Mouse (Mus musculus) myocyte (in vitro differentiated cells): ENCODE results near the gene Asb15. TPM values are rescaled to one million over a fixed set of nuclear protein-coding genes. Genes with fewer than 3 reads are reported as not detected.

ENCODE experiments used
- H3K27me3 ChIP-seq: one replicate; pipeline ENCODE4 v1.6.1; 2011; ENCODE audit not compliant: control insufficient read depth, insufficient read depth, insufficient read length
- H3K36me3 ChIP-seq: one replicate; pipeline ENCODE4 v1.6.1; 2011; ENCODE audit not compliant: control insufficient read depth, insufficient read depth
- H3K4me2 ChIP-seq: one replicate; pipeline ENCODE4 v1.6.1; 2011; ENCODE audit warnings: low read depth, control low read depth
- H3K4me3 ChIP-seq: one replicate; pipeline ENCODE4 v1.5.1; 2011; ENCODE audit warnings: mild to moderate bottlenecking, control low read depth, moderate library complexity
- H3K79me2 ChIP-seq: one replicate; pipeline ENCODE4 v1.6.1; 2011; ENCODE audit not compliant: control insufficient read depth, insufficient read depth
- H3ac ChIP-seq: one replicate; pipeline ENCODE4 v1.6.1; 2011; ENCODE audit not compliant: control insufficient read depth, insufficient read length
- CEBPB ChIP-seq: IDR thresholded peaks from 2 replicates; pipeline ENCODE4 v1.6.1; 2011; ENCODE audit warnings: mild to moderate bottlenecking, moderate library complexity; ENCODE audit not compliant: poor library complexity, insufficient read depth, severe bottlenecking
- E2F4 ChIP-seq: IDR thresholded peaks from one replicate; pipeline ENCODE4 v1.6.1; 2011; ENCODE audit warnings: mild to moderate bottlenecking, control low read depth, moderate library complexity; ENCODE audit not compliant: insufficient read depth
- MAX ChIP-seq: IDR thresholded peaks from one replicate; pipeline ENCODE4 v1.6.1; 2011; ENCODE audit warnings: low read depth, mild to moderate bottlenecking, control low read depth
- MYOD1 ChIP-seq, 3 experiments: IDR thresholded peaks; one replicate each; pipeline ENCODE4 v1.6.1; 2011; ENCODE audit warnings: control low read depth in 2 of 3, low read depth in 2 of 3, mild to moderate bottlenecking in 2 of 3, moderate library complexity in 1 of 3; ENCODE audit not compliant: insufficient read length in 2 of 3, control insufficient read depth in 1 of 3
- MYOG ChIP-seq, 3 experiments: IDR thresholded peaks; one replicate each; pipeline ENCODE4 v1.6.1; 2011; ENCODE audit warnings: control low read depth in 2 of 3, low read depth in 2 of 3, mild to moderate bottlenecking in 2 of 3; ENCODE audit not compliant: insufficient read length in 2 of 3, control insufficient read depth in 1 of 3, insufficient read depth in 1 of 3
- POLR2A ChIP-seq: IDR thresholded peaks from one replicate; pipeline ENCODE4 v1.6.1; 2011; ENCODE audit warnings: low read depth, mild to moderate bottlenecking, control low read depth, moderate library complexity; ENCODE audit not compliant: insufficient read length
- POLR2AphosphoS2 ChIP-seq: IDR thresholded peaks from one replicate; pipeline ENCODE4 v1.6.1; 2011; ENCODE audit warnings: low read depth, control low read depth; ENCODE audit not compliant: insufficient read length
- REST ChIP-seq: IDR thresholded peaks from one replicate; pipeline ENCODE4 v1.6.1; 2011; ENCODE audit warnings: mild to moderate bottlenecking, control low read depth, moderate library complexity; ENCODE audit not compliant: insufficient read depth, insufficient read length
- SRF ChIP-seq: IDR thresholded peaks from one replicate; pipeline ENCODE4 v1.6.1; 2011; ENCODE audit warnings: low read depth; ENCODE audit not compliant: control insufficient read depth, insufficient read length
- TCF12 ChIP-seq: IDR thresholded peaks from one replicate; pipeline ENCODE4 v1.6.1; 2011; ENCODE audit warnings: mild to moderate bottlenecking, control low read depth; ENCODE audit not compliant: poor library complexity, insufficient read depth, severe bottlenecking
- TCF3 ChIP-seq: IDR thresholded peaks from one replicate; pipeline ENCODE4 v1.6.1; 2011; ENCODE audit warnings: low read depth, control low read depth; ENCODE audit not compliant: insufficient read length
- USF1 ChIP-seq: IDR thresholded peaks from one replicate; pipeline ENCODE4 v1.6.1; 2011; ENCODE audit warnings: low read depth, mild to moderate bottlenecking, control low read depth, moderate library complexity
- polyA plus RNA-seq: library from polyadenylated mRNA; unstranded; fragments of >200 nt; fragmentation: generic; extraction: Trizol; gene quantifications from one replicate; pipeline ENCODE4 v1.2.1, GENCODE M21; 2012; ENCODE audit warnings: missing spikeins

The Asb15 gene
- polyA plus RNA-seq, 1 experiment = 0.16 TPM

DNA sequence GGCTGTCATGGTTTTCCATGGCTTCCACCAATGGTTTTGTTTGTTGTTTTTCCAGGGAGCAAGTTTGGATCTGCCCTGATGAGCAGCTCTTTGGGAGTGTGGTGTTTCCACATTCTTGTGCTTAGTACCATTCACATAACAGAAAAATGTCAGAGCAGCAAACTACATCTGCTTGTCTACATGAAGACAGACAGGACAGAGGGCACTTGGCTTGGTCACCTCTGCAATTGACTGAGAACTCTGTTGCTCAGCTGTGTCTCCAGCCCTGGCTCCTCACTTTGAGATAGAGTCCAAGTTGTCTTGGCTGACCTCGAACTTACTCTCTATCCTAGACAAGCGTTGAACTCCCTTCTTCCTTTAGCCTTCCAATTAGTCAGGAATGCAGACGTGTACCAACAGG is 74.4 kb downstream of the Asb15 start:
- peaks cover 4% of the 10 kb centered on the region for H3K79me2 ChIP-seq
- peak overlapping the region; percentile 63 for H3K4me2 ChIP-seq
- H3K4me3 ChIP-seq = no peak overlapping the region
- TF ChIP-seq TCF3 = no peak
- TF ChIP-seq TCF12 = no peak
- no peak for TF ChIP-seq POLR2A
- no peak for TF ChIP-seq MYOG (IDR thresholded peaks at IDR 0.05; ENCODE audit: control insufficient read depth in 1 of 3, insufficient read depth in 1 of 3, insufficient read length in 2 of 3, low read depth in 2 of 3)
- no peaks in the 10 kb centered on the region for H3K27me3 ChIP-seq
- peaks cover 7% of the 10 kb centered on the region for H3K36me3 ChIP-seq
- H3ac ChIP-seq = no peak overlapping the region

DNA sequence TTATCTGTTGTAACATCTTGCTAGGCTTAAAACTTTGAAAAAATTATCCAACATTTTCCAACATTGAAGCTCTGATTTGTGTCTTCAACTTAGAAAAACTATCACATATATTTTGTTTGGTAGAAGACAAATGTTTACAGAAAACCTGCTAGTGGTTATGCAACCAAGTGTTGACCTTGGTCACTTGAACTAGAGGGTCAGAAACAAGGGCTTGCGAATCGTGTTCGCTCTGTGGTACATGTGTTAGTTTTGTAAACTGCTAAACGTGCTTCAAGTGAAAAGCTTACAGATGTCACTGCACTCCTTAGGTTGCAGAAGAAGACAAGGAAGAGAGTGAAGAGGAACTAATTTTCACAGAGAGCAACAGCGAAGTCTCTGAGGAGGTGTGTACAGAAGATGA is 75.0 kb downstream of the Asb15 start:
- Histone ChIP-seq H3K27me3 (no peaks in the 10 kb centered on the region), H3K4me3 (no peak overlapping the region)

DNA sequence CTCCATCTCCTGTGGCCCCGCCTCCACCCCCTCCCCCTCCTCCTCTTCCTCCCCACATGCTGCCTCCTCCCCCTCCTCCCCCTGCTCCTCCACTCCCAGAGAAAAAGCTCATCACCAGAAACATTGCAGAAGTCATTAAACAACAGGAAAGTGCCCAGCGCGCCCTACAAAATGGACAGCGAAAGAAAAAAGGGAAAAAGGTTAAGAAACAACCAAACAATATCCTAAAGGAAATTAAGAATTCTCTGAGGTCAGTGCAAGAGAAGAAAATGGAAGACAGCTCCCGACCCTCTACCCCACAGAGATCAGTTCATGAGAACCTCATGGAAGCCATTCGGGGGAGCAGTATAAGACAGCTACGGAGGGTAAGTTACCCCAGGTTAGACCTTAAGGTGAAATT is 76.3 kb downstream of the Asb15 start:
- peaks cover 7% of the 10 kb centered on the region for H3K36me3 ChIP-seq
- no peak overlapping the region for H3K4me3 ChIP-seq
- no peak overlapping the region for H3K4me2 ChIP-seq
- H3ac ChIP-seq = no peak overlapping the region
- no peaks in the 10 kb centered on the region for H3K27me3 ChIP-seq
- TF ChIP-seq TCF12 (no peak), TCF3 (no peak), MYOD1 (IDR thresholded peaks at IDR 0.05; ENCODE audit: control insufficient read depth in 1 of 3, insufficient read length in 2 of 3, low read depth in 2 of 3) (no peak), POLR2AphosphoS2 (no peak), CEBPB (no peak), POLR2A (no peak), USF1 (no peak), REST (no peak), MAX (no peak), MYOG (IDR thresholded peaks at IDR 0.05; ENCODE audit: control insufficient read depth in 1 of 3, insufficient read depth in 1 of 3, insufficient read length in 2 of 3, low read depth in 2 of 3) (no peak), SRF (no peak), E2F4 (no peak)
- peaks cover 4% of the 10 kb centered on the region for H3K79me2 ChIP-seq

More for the DNA sequence above, 75.0 kb downstream of the Asb15 start:
- Histone ChIP-seq H3K36me3 (peaks cover 7% of the 10 kb centered on the region), H3K79me2 (peaks cover 4% of the 10 kb centered on the region), H3ac (no peak overlapping the region), H3K4me2 (no peak overlapping the region)
- TF ChIP-seq MYOG (IDR thresholded peaks at IDR 0.05; ENCODE audit: control insufficient read depth in 1 of 3, insufficient read depth in 1 of 3, insufficient read length in 2 of 3, low read depth in 2 of 3) (no peak), E2F4 (no peak), POLR2AphosphoS2 (no peak), TCF3 (no peak), USF1 (no peak), MAX (no peak), MYOD1 (IDR thresholded peaks at IDR 0.05; ENCODE audit: control insufficient read depth in 1 of 3, insufficient read length in 2 of 3, low read depth in 2 of 3) (no peak), CEBPB (no peak), SRF (no peak)

GRCm38 (mm10) chr6:24605631-24606030 is 77.7 kb downstream of the Asb15 start:
- Histone ChIP-seq H3K36me3 (peaks cover 7% of the 10 kb centered on the region), H3K27me3 (no peaks in the 10 kb centered on the region), H3K79me2 (peaks cover 4% of the 10 kb centered on the region), H3ac (no peak overlapping the region), H3K4me3 (no peak overlapping the region), H3K4me2 (no peak overlapping the region)
- TF ChIP-seq REST (no peak), CEBPB (no peak), USF1 (no peak)

GRCm38 (mm10) chr6:24606512-24606911 is 78.6 kb downstream of the Asb15 start:
- peaks cover 7% of the 10 kb centered on the region for H3K36me3 ChIP-seq
- no peaks in the 10 kb centered on the region for H3K79me2 ChIP-seq
- H3ac ChIP-seq = no peak overlapping the region
- TF ChIP-seq REST (no peak), POLR2AphosphoS2 (no peak), USF1 (no peak), MAX (no peak), MYOD1 (IDR thresholded peaks at IDR 0.05; ENCODE audit: control insufficient read depth in 1 of 3, insufficient read length in 2 of 3, low read depth in 2 of 3) (no peak), TCF12 (no peak), POLR2A (no peak), CEBPB (no peak), SRF (no peak), E2F4 (no peak)
- H3K4me2 ChIP-seq = no peak overlapping the region
- H3K4me3 ChIP-seq = no peak overlapping the region
- H3K27me3 ChIP-seq = no peaks in the 10 kb centered on the region
